Mouse (Mus musculus): ENCODE results near the gene Ap3b1.

The Ap3b1 gene

GRCm38 (mm10) chr13:94375526-94376390 is 17.0 kb downstream of the Ap3b1 start:
- DNase-seq (ENCODE audit: low read depth, low spot score) = no peak

- DNase-seq (ENCODE audit: low read depth, low spot score) = no peak
Observed at GRCm38 (mm10) chr13:94379006-94379405, 20.2 kb downstream of the Ap3b1 start.

GRCm38 (mm10) chr13:94381427-94381826 is 22.7 kb downstream of the Ap3b1 start:
- no peak for DNase-seq (ENCODE audit: low read depth, low spot score)

GRCm38 (mm10) chr13:94381829-94382675 is 23.3 kb downstream of the Ap3b1 start:
- no peak for DNase-seq (ENCODE audit: low read depth, low spot score)

- DNase-seq (ENCODE audit: low read depth, low spot score) = no peak
Observed at GRCm38 (mm10) chr13:94384931-94385570, 26.3 kb downstream of the Ap3b1 start.

GRCm38 (mm10) chr13:94388566-94388965 is 29.8 kb downstream of the Ap3b1 start:
- DNase-seq (ENCODE audit: low read depth, low spot score) = no peak

- no peak for DNase-seq (ENCODE audit: low read depth, low spot score)
Observed at GRCm38 (mm10) chr13:94389541-94389940, 30.8 kb downstream of the Ap3b1 start.

- DNase-seq (ENCODE audit: low read depth, low spot score) = no peak
Observed at GRCm38 (mm10) chr13:94392282-94392681, 33.5 kb downstream of the Ap3b1 start.

- DNase-seq (ENCODE audit: low read depth, low spot score) = no peak
Observed at GRCm38 (mm10) chr13:94394486-94394885, 35.7 kb downstream of the Ap3b1 start.

GRCm38 (mm10) chr13:94395763-94396162 is 37.0 kb downstream of the Ap3b1 start:
- no peak for DNase-seq (ENCODE audit: low read depth, low spot score)

GRCm38 (mm10) chr13:94396392-94396920 is 37.7 kb downstream of the Ap3b1 start:
- DNase-seq (ENCODE audit: low read depth, low spot score) = no peak

- DNase-seq (ENCODE audit: low read depth, low spot score) = no peak
Observed at GRCm38 (mm10) chr13:94398568-94399374, 40.0 kb downstream of the Ap3b1 start.

GRCm38 (mm10) chr13:94400465-94400864 is 41.7 kb downstream of the Ap3b1 start:
- DNase-seq (ENCODE audit: low read depth, low spot score) = peak; percentile 36

GRCm38 (mm10) chr13:94423600-94423999 is 64.8 kb downstream of the Ap3b1 start:
- no peak for DNase-seq (ENCODE audit: low read depth, low spot score)

- no peak for DNase-seq (ENCODE audit: low read depth, low spot score)
Observed at GRCm38 (mm10) chr13:94429567-94429966, 70.8 kb downstream of the Ap3b1 start.

- DNase-seq (ENCODE audit: low read depth, low spot score) = no peak
Observed at GRCm38 (mm10) chr13:94439386-94439785, 80.6 kb downstream of the Ap3b1 start.

- DNase-seq (ENCODE audit: low read depth, low spot score) = no peak
Observed at GRCm38 (mm10) chr13:94441199-94441598, 82.4 kb downstream of the Ap3b1 start.

GRCm38 (mm10) chr13:94443411-94443810 is 84.7 kb downstream of the Ap3b1 start:
- DNase-seq (ENCODE audit: low read depth, low spot score) = no peak

GRCm38 (mm10) chr13:94445103-94445502 is 86.3 kb downstream of the Ap3b1 start:
- no peak for DNase-seq (ENCODE audit: low read depth, low spot score)

- no peak for DNase-seq (ENCODE audit: low read depth, low spot score)
Observed at GRCm38 (mm10) chr13:94447003-94447402, 88.2 kb downstream of the Ap3b1 start.

GRCm38 (mm10) chr13:94449593-94449992 is 90.8 kb downstream of the Ap3b1 start:
- DNase-seq (ENCODE audit: low read depth, low spot score) = no peak
